Mouse (Mus musculus): ENCODE results near the gene Vta1. TPM values are rescaled to one million over a fixed set of nuclear protein-coding genes. Genes with fewer than 3 reads are reported as not detected.

Vta1 gene
- polyA plus RNA-seq (2015; fragmentation: Illumina TruSeq; extraction: RNeasy Lipid Tissue Mini Kit (QIAGEN cat#74804); ENCODE audit: insufficient read depth, low read depth, low replicate concordance): 9.2 TPM

GRCm38 (mm10) chr10:14705072-14706066 lies at the start of gene Vta1, which contains the start of gene Nmbr:
TSS of gene Vta1 (minus strand) at chr10:14705560.
TSS of gene Nmbr (plus strand) at chr10:14705591.

GRCm38 (mm10) chr10:14718114-14718513 lies 12.8 kb upstream of the Vta1 start, which contains the start of gene Gje1:
TSS of gene Gje1 (minus strand) at chr10:14718214.

Other genes starting within 250 kb of the Vta1 start
- gene Adgrg6, start 159.9 kb downstream of the Vta1 start, polyA plus RNA-seq (2015; fragmentation: Illumina TruSeq; extraction: RNeasy Lipid Tissue Mini Kit (QIAGEN cat#74804); ENCODE audit: insufficient read depth, low read depth, low replicate concordance): 2.5 TPM
- not detected for gene Nmbr, start within 50 bp of the Vta1 start, polyA plus RNA-seq (2015; fragmentation: Illumina TruSeq; extraction: RNeasy Lipid Tissue Mini Kit (QIAGEN cat#74804); ENCODE audit: insufficient read depth, low read depth, low replicate concordance)
- not detected for gene Gje1, start 12.7 kb upstream of the Vta1 start, polyA plus RNA-seq (2015; fragmentation: Illumina TruSeq; extraction: RNeasy Lipid Tissue Mini Kit (QIAGEN cat#74804); ENCODE audit: insufficient read depth, low read depth, low replicate concordance)

All from pancreas, adult 10 weeks (tissue).